Mouse (Mus musculus): ENCODE measurements around the gene Arl13b.

- no peak for TF ChIP-seq CTCF (IDR thresholded peaks at IDR 0.05)
- TF ChIP-seq POLR2A (IDR thresholded peaks at IDR 0.05; ENCODE audit: insufficient read depth, low read depth, low read length) = no peak
These were observed 9.4 kb upstream of the Arl13b start for GRCm38 (mm10) chr16:62856273-62856672.

All from heart, adult 2 months (tissue).